20 mouse cellular contexts compared by ENCODE assay signal in genomic region chr11:88448571-88448970, GRCm38 (mm10).
DNase-seq lines count a peak whose midpoint lies in the region; ATAC-seq lines count a peak whose summit lies in the region.
"Had no signal": no experiment of that assay in that cellular context is flagged by ENCODE, and none has a peak within 500 bp of the region (broad histone marks: within the 10 kb centered on the region; RNA-seq: fewer than 3 reads in every experiment).

No protein-coding gene starts in this region.

- no peak for ATAC-seq in forebrain, embryonic 12.5 days (ENCODE audit: low FRiP score)
- ATAC-seq in forebrain, embryonic 15.5 days (replicated peaks): no peak
- ATAC-seq in heart, embryonic 14.5 days (ENCODE audit: insufficient number of reproducible peaks, insufficient read depth, low FRiP score, low read depth): peak; percentile 73
- ATAC-seq in intestine, embryonic 16.5 days: peak; percentile 58; the same call in 1 of the 2 replicates
- ATAC-seq in intestine, embryonic 15.5 days: no peak
- ATAC-seq in neural tube, embryonic 11.5 days (ENCODE audit: insufficient read depth, low FRiP score, low TSS enrichment): no peak
- no peak for ATAC-seq in neural tube, embryonic 15.5 days (ENCODE audit: low FRiP score)
- ATAC-seq: CD4-positive, CD25-positive, alpha-beta regulatory T cell, adult 4 months; forebrain, postnatal 0 days had no signal

- H3K4me3 ChIP-seq in forebrain, embryonic 12.5 days (replicated peaks): no peak overlapping the region
- no peak overlapping the region for H3K4me3 ChIP-seq in forebrain, embryonic 15.5 days
- no peak overlapping the region for H3K4me3 ChIP-seq in heart, embryonic 14.5 days (ENCODE audit: control insufficient read depth in 1 of 2, insufficient read depth in 1 of 2, low read depth in 1 of 2, low read length in 2 of 2)
- H3K4me3 ChIP-seq in intestine, embryonic 16.5 days (ENCODE audit: low read length): no peak overlapping the region
- H3K4me3 ChIP-seq in intestine, embryonic 15.5 days (replicated peaks): no peak overlapping the region
- H3K4me3 ChIP-seq in neural tube, embryonic 11.5 days (ENCODE audit: low read depth, low read length): no peak overlapping the region
- no peak overlapping the region for H3K4me3 ChIP-seq in neural tube, embryonic 15.5 days (replicated peaks)
- H3K4me3 ChIP-seq: embryonic facial prominence, embryonic 10.5 days; lung, embryonic 15.5 days; midbrain, embryonic 10.5 days had no signal

- no peak overlapping the region for H3K9ac ChIP-seq in forebrain, embryonic 12.5 days
- no peak overlapping the region for H3K9ac ChIP-seq in forebrain, embryonic 15.5 days (replicated peaks)
- no peak overlapping the region for H3K9ac ChIP-seq in heart, embryonic 14.5 days (ENCODE audit: low read length)
- no peak overlapping the region for H3K9ac ChIP-seq in intestine, embryonic 16.5 days (ENCODE audit: low read depth, low read length)
- H3K9ac ChIP-seq in intestine, embryonic 15.5 days: no peak overlapping the region
- H3K9ac ChIP-seq in neural tube, embryonic 11.5 days (ENCODE audit: low read length): no peak overlapping the region
- no peak overlapping the region for H3K9ac ChIP-seq in neural tube, embryonic 15.5 days (replicated peaks)
- H3K9ac ChIP-seq: forebrain, postnatal 0 days; liver, embryonic 14.5 days; lung, embryonic 15.5 days had no signal

- peak overlapping the region; percentile 77 for H3K27ac ChIP-seq in forebrain, embryonic 12.5 days
- no peak overlapping the region for H3K27ac ChIP-seq in forebrain, embryonic 15.5 days (replicated peaks)
- H3K27ac ChIP-seq in heart, embryonic 14.5 days (replicated peaks in 1 of 2; ENCODE audit: control insufficient read depth in 1 of 2, insufficient read depth in 1 of 2, low read depth in 2 of 2, low read length in 2 of 2): peak overlapping the region; percentile 65 to 71
- no peak overlapping the region for H3K27ac ChIP-seq in intestine, embryonic 16.5 days (ENCODE audit: low read length)
- H3K27ac ChIP-seq in intestine, embryonic 15.5 days: no peak overlapping the region
- 0 out of 2 replicates have a peak overlapping the region, but pooled peaks have one; percentile 14 for H3K27ac ChIP-seq in neural tube, embryonic 11.5 days (ENCODE audit: low read depth, low read length)
- no peak overlapping the region for H3K27ac ChIP-seq in neural tube, embryonic 15.5 days (replicated peaks)
- H3K27ac ChIP-seq: embryonic facial prominence, embryonic 10.5 days; liver, embryonic 14.5 days; lung, embryonic 15.5 days had no signal

- H3K4me1 ChIP-seq in forebrain, embryonic 12.5 days: peaks cover 59% of the 10 kb centered on the region
- H3K4me1 ChIP-seq in forebrain, embryonic 15.5 days: peaks cover 34% of the 10 kb centered on the region
- peaks cover 36 to 55% of the 10 kb centered on the region in 2 experiments for H3K4me1 ChIP-seq in heart, embryonic 14.5 days (ENCODE audit: control insufficient read depth in 2 of 2, insufficient read depth in 2 of 2, low read length in 2 of 2)
- no peaks in the 10 kb centered on the region for H3K4me1 ChIP-seq in intestine, embryonic 16.5 days (ENCODE audit: control insufficient read depth, insufficient read depth, low read length)
- H3K4me1 ChIP-seq in intestine, embryonic 15.5 days (replicated peaks): no peaks in the 10 kb centered on the region
- H3K4me1 ChIP-seq in neural tube, embryonic 11.5 days (ENCODE audit: control insufficient read depth, insufficient read depth, low read length): peaks cover 10% of the 10 kb centered on the region
- peaks cover 43% of the 10 kb centered on the region for H3K4me1 ChIP-seq in neural tube, embryonic 15.5 days
- H3K4me1 ChIP-seq: lung, embryonic 15.5 days had no signal

- H3K4me2 ChIP-seq in forebrain, embryonic 12.5 days: no peak overlapping the region
- H3K4me2 ChIP-seq in forebrain, embryonic 15.5 days (replicated peaks): no peak overlapping the region
- peak overlapping the region; percentile 28 for H3K4me2 ChIP-seq in heart, embryonic 14.5 days (ENCODE audit: low read length)
- no peak overlapping the region for H3K4me2 ChIP-seq in intestine, embryonic 16.5 days (ENCODE audit: low read depth, low read length)
- H3K4me2 ChIP-seq in intestine, embryonic 15.5 days (replicated peaks): no peak overlapping the region
- no peak overlapping the region for H3K4me2 ChIP-seq in neural tube, embryonic 11.5 days (ENCODE audit: low read depth)
- no peak overlapping the region for H3K4me2 ChIP-seq in neural tube, embryonic 15.5 days
- H3K4me2 ChIP-seq: lung, embryonic 15.5 days had no signal

- no peaks in the 10 kb centered on the region for H3K27me3 ChIP-seq in forebrain, embryonic 12.5 days
- H3K27me3 ChIP-seq in forebrain, embryonic 15.5 days: no peaks in the 10 kb centered on the region
- no peaks in the 10 kb centered on the region for H3K27me3 ChIP-seq in heart, embryonic 14.5 days (ENCODE audit: control insufficient read depth, insufficient read depth, low read length)
- no peaks in the 10 kb centered on the region for H3K27me3 ChIP-seq in intestine, embryonic 16.5 days (replicated peaks; ENCODE audit: control insufficient read depth, insufficient read depth, low read length)
- H3K27me3 ChIP-seq in intestine, embryonic 15.5 days (replicated peaks): no peaks in the 10 kb centered on the region
- H3K27me3 ChIP-seq in neural tube, embryonic 11.5 days (ENCODE audit: control insufficient read depth, insufficient read depth, low read length): no peaks in the 10 kb centered on the region
- H3K27me3 ChIP-seq in neural tube, embryonic 15.5 days (replicated peaks): no peaks in the 10 kb centered on the region; the same call in 1 of the 2 replicates
- H3K27me3 ChIP-seq: lung, embryonic 15.5 days; Patski had no signal

- DNase-seq in heart, adult 8-10 months (ENCODE audit: low spot score): no peak
- no peak for DNase-seq in neural tube, embryonic 11.5 days (ENCODE audit: low spot score)
- DNase-seq: adrenal gland, adult 8-10 months; cerebellum, adult 9-10 months; forebrain, postnatal 0 days; lung, postnatal 4 days; right cerebral cortex, postnatal 4 days; thymus, postnatal 14 days had no signal

- WGBS in forebrain, embryonic 12.5 days: 68% methylated on average over 3 of the region's 3 CpGs
- WGBS in forebrain, embryonic 15.5 days: 69% methylated on average over 3 of the region's 3 CpGs
- WGBS in heart, embryonic 14.5 days: 24% methylated on average over 3 of the region's 3 CpGs
- whole genome bisulfite sequencing in intestine, embryonic 16.5 days: 54% methylated on average over 3 of the region's 3 CpGs
- 48% methylated on average over 3 of the region's 3 CpGs for WGBS in intestine, embryonic 15.5 days
- 80% methylated on average over 3 of the region's 3 CpGs for WGBS in neural tube, embryonic 11.5 days
- WGBS in neural tube, embryonic 15.5 days: 78% methylated on average over 3 of the region's 3 CpGs

- H3K36me3 ChIP-seq in forebrain, embryonic 12.5 days (replicated peaks): peaks cover 13% of the 10 kb centered on the region
- no peaks in the 10 kb centered on the region for H3K36me3 ChIP-seq in forebrain, embryonic 15.5 days
- H3K36me3 ChIP-seq in heart, embryonic 14.5 days (ENCODE audit: control insufficient read depth, insufficient read depth, low read length): peaks cover 3% of the 10 kb centered on the region; the same call in 1 of the 2 replicates
- no peaks in the 10 kb centered on the region for H3K36me3 ChIP-seq in intestine, embryonic 16.5 days (ENCODE audit: control insufficient read depth, insufficient read depth, low read length)
- H3K36me3 ChIP-seq in intestine, embryonic 15.5 days: no peaks in the 10 kb centered on the region
- no peaks in the 10 kb centered on the region for H3K36me3 ChIP-seq in neural tube, embryonic 11.5 days (ENCODE audit: control insufficient read depth, insufficient read depth, low read length)
- no peaks in the 10 kb centered on the region for H3K36me3 ChIP-seq in neural tube, embryonic 15.5 days
- H3K36me3 ChIP-seq: lung, embryonic 15.5 days had no signal

- H3K9me3 ChIP-seq in forebrain, embryonic 12.5 days: no peaks in the 10 kb centered on the region
- H3K9me3 ChIP-seq in forebrain, embryonic 15.5 days: no peaks in the 10 kb centered on the region
- H3K9me3 ChIP-seq in heart, embryonic 14.5 days (ENCODE audit: control insufficient read depth, low read length): no peaks in the 10 kb centered on the region
- H3K9me3 ChIP-seq in intestine, embryonic 16.5 days (ENCODE audit: control insufficient read depth, low read length): no peaks in the 10 kb centered on the region
- H3K9me3 ChIP-seq in intestine, embryonic 15.5 days: no peaks in the 10 kb centered on the region
- no peaks in the 10 kb centered on the region for H3K9me3 ChIP-seq in neural tube, embryonic 11.5 days (ENCODE audit: control insufficient read depth, low read length)
- H3K9me3 ChIP-seq in neural tube, embryonic 15.5 days (replicated peaks): no peaks in the 10 kb centered on the region
- H3K9me3 ChIP-seq: embryonic facial prominence, embryonic 10.5 days; lung, embryonic 15.5 days; midbrain, embryonic 10.5 days had no signal

Comparison
In these comparisons a context has a peak if more than half of its experiments do, and no peak if none do; other contexts are left out.
1. ATAC-seq: peak in heart, embryonic 14.5 days (single experiment) and intestine, embryonic 16.5 days (single experiment); none in forebrain, embryonic 12.5 days (single experiment), forebrain, embryonic 15.5 days (single experiment), intestine, embryonic 15.5 days (single experiment), neural tube, embryonic 11.5 days (single experiment) and neural tube, embryonic 15.5 days (single experiment).
2. H3K27ac ChIP-seq: peak in forebrain, embryonic 12.5 days (single experiment), heart, embryonic 14.5 days (2 of 2) and neural tube, embryonic 11.5 days (single experiment); none in forebrain, embryonic 15.5 days (single experiment), intestine, embryonic 16.5 days (single experiment), intestine, embryonic 15.5 days (single experiment) and neural tube, embryonic 15.5 days (single experiment).